Mouse (Mus musculus) layer of hippocampus, adult 2 months (tissue): ENCODE results near the gene Eml5. TPM values are rescaled to one million over a fixed set of nuclear protein-coding genes. Genes with fewer than 3 reads are reported as not detected.
A peak's percentile ranks its signal among the peaks of the same experiment; 100 is the strongest.

Source experiments
- DNase-seq, 2 experiments: peaks; one replicate each; pipeline ENCODE4 v3.0.0; 2022; ENCODE audit warnings: low spot score in 2 of 2
- H3K27ac ChIP-seq: fragments of 200-600 bp; 2 replicates; pipeline ENCODE4 v1.8.1; 2022
- H3K4me3 ChIP-seq: fragments of 200-600 bp; 2 replicates; pipeline ENCODE4 v1.8.1; 2022; ENCODE audit warnings: mild to moderate bottlenecking
- CTCF ChIP-seq: fragments of 200-600 bp; conservative IDR thresholded peaks from 2 replicates; pipeline ENCODE4 v1.8.1; 2022; ENCODE audit warnings: antibody characterized with exemption, mild to moderate bottlenecking, moderate library complexity
- long read RNA-seq, 2 experiments: library from polyadenylated mRNA; stranded (forward); transcript quantifications; one replicate each; pipeline ENCODE4 v2.0.0; 2021; ENCODE audit warnings: borderline mapping rate in 2 of 2
- total RNA-seq, 2 experiments: library from RNA; stranded (reverse); gene quantifications; 2 replicates each; pipeline ENCODE4 v1.2.3; 2021

Eml5 gene
- total RNA-seq = 100 to 1,000 TPM in 1 of 2 experiments, 10 to 100 TPM in 1; 83.5 to 109 TPM
- long read RNA-seq, experiment 1, partial matches to known transcripts = 2 of 11 reads
- long read RNA-seq, experiment 1, other reads (novel, unspliced or antisense) = 6 of 11 reads
- long read RNA-seq, experiment 2, partial matches to known transcripts = 6 of 13 reads
- long read RNA-seq, experiment 2, other reads (novel, unspliced or antisense) = 5 of 13 reads

GRCm38 (mm10) chr12:98900881-98901801, at the start of gene Eml5:
Gene Eml5, minus strand, starts transcription at chr12:98901484.
- peak; percentile 37 for TF ChIP-seq CTCF
- peak within 1 kb of the TSS; percentile 91 for H3K4me3 ChIP-seq
- DNase-seq = peak; percentile 76 to 82

GRCm38 (mm10) chr12:98932856-98933255, 31.6 kb upstream of the Eml5 start:
- TF ChIP-seq CTCF = no peak
- DNase-seq = no peak
- Histone ChIP-seq H3K4me3 (no peak overlapping the region), H3K27ac (no peak overlapping the region)

More at GRCm38 (mm10) chr12:98900881-98901801, at the start of gene Eml5:
- H3K27ac ChIP-seq = peak within 1 kb of the TSS; percentile 92

- Histone ChIP-seq H3K27ac (0 out of 2 replicates have a peak overlapping the region, but pooled peaks have one; percentile 19), H3K4me3 (no peak overlapping the region)
- no peak for TF ChIP-seq CTCF
- no peak for DNase-seq
Measured at GRCm38 (mm10) chr12:98932441-98932840, 31.2 kb upstream of the Eml5 start.

GRCm38 (mm10) chr12:98931174-98931573, 29.9 kb upstream of the Eml5 start:
- no peak overlapping the region for H3K27ac ChIP-seq
- DNase-seq = no peak
- H3K4me3 ChIP-seq = no peak overlapping the region
- TF ChIP-seq CTCF = no peak

GRCm38 (mm10) chr12:98920194-98920991, 19.1 kb upstream of the Eml5 start, which contains the start of gene Ttc8:
Gene Ttc8, plus strand, starts transcription at chr12:98920574.
- no peak for TF ChIP-seq CTCF
- peak within 1 kb of the TSS; percentile 98 for H3K27ac ChIP-seq
- H3K4me3 ChIP-seq = peak within 1 kb of the TSS; percentile 83
- peak; percentile 86 to 87 for DNase-seq

GRCm38 (mm10) chr12:98910096-98910495, 8.8 kb upstream of the Eml5 start:
- no peak for DNase-seq
- Histone ChIP-seq H3K4me3 (no peak overlapping the region), H3K27ac (no peak overlapping the region)
- no peak for TF ChIP-seq CTCF

GRCm38 (mm10) chr12:98905466-98905865, 4.2 kb upstream of the Eml5 start:
- no peak overlapping the region for H3K4me3 ChIP-seq
- no peak for DNase-seq
- no peak overlapping the region for H3K27ac ChIP-seq
- no peak for TF ChIP-seq CTCF

- peak in 1 of 2 experiments; percentile 23 for DNase-seq
- no peak for TF ChIP-seq CTCF
- Histone ChIP-seq H3K4me3 (peak overlapping the region; percentile 91), H3K27ac (peak overlapping the region; percentile 92)
Measured at GRCm38 (mm10) chr12:98900341-98900880, 873 bp downstream of the Eml5 start.

GRCm38 (mm10) chr12:98899676-98900075, 1.6 kb downstream of the Eml5 start:
- no peak for TF ChIP-seq CTCF
- Histone ChIP-seq H3K27ac (peak overlapping the region; percentile 92), H3K4me3 (peak overlapping the region; percentile 91)
- no peak for DNase-seq

GRCm38 (mm10) chr12:98896761-98897160, 4.5 kb downstream of the Eml5 start:
- Histone ChIP-seq H3K27ac (no peak overlapping the region), H3K4me3 (no peak overlapping the region)
- DNase-seq = no peak
- TF ChIP-seq CTCF = no peak

GRCm38 (mm10) chr12:98884515-98884914, 16.8 kb downstream of the Eml5 start:
- no peak for DNase-seq
- H3K4me3 ChIP-seq = no peak overlapping the region
- H3K27ac ChIP-seq = no peak overlapping the region
- TF ChIP-seq CTCF = peak; percentile 77

- Histone ChIP-seq H3K27ac (no peak overlapping the region), H3K4me3 (no peak overlapping the region)
- DNase-seq = no peak
- no peak for TF ChIP-seq CTCF
Measured at GRCm38 (mm10) chr12:98881796-98882195, 19.5 kb downstream of the Eml5 start.
